Mouse (Mus musculus) cerebellum, postnatal 25 days (tissue): ENCODE measurements around the gene Plaa.
A peak's percentile ranks its signal among the peaks of the same experiment; 100 is the strongest.
"Not testable (repeated sequence)": the region's sequence is repeated elsewhere in the genome, so short reads cannot be mapped to it uniquely, and the experiment has no call there.

Experiments used
- DNase-seq, 2 experiments: peaks; one replicate each; pipeline ENCODE4 v3.0.0; 2021; ENCODE audit warnings: mixed read lengths in 2 of 2

The Plaa gene

DNA sequence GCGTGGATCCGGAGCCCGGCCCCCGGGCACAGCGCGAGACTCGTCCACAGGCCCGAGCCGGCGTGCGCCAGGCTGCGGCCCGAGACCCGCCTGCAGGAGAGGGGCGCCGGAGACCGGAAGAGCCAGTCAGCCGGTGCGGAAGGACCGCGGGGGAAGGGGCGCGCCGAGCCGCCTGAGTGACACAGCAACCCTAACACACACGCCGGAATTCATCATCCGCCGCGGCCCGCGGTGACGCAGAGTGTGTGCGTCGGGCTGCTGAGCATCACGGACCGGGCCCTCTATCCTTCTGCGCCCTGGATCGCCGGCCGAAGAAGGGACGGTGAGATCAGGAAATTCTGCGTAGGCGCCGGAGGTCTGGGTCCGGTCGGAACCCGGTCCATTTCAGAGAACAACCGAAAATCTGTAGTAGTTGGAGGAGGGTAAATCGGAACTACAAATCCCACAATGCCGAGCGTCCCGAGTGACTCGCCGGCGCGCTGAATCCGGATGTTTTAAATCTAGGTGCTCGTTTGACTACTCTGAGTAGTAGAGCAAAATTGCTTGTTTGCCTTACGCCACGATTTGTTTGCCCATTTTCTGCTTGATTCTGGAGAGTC lies at the start of gene Plaa:
Gene Plaa, minus strand, starts transcription at position 214 of the 599 bp plus-strand sequence.
- DNase-seq, result peak; percentile 94 to 97

- not testable (repeated sequence) for DNase-seq
These were observed 47.6 kb upstream of the Plaa start for GRCm38 (mm10) chr4:94650426-94651175.

DNA sequence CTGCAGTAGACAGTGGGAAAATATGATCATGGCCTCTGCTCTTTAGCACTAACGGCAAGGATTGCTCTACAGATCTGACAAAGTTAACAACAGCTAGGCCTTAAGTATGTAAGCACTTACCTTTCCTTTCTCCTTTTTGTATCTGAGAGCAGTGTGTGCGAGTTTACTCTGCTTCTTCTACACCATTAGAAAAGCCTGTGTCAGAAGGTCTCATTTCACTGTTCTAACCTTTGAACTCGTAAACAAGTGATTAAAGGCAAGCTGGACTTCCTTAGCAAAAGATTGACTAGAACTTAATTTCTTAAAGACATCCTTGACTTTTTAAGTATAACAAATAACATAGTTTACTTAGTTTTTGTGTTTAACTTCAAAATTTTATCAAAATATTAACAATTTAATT lies 46.9 kb upstream of the Plaa start, which contains the start of gene Lrrc19:
Gene Lrrc19, minus strand, starts transcription at position 225 of the 400 bp plus-strand sequence.
- no peak for DNase-seq

GRCm38 (mm10) chr4:94643141-94643540 lies 40.1 kb upstream of the Plaa start:
- DNase-seq, result no peak

DNA sequence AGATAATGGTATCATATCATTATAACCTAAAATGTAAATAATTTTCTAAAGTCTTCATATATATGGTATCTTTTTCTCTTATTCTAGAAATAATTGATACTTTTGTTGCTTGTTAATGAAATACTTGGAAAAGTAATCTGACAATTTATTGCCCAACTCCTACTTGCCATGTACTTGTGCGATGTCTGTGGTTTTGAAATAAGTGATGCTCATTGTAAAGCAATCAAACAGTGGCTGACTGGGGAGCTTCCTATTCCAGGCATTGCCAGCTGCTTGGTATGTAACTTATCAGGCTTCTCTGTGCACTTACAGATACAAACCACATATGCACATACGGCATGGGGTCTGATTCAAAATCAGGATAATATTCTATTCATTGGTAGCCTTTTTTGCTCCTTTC lies 17.0 kb upstream of the Plaa start:
- no peak for DNase-seq

DNA sequence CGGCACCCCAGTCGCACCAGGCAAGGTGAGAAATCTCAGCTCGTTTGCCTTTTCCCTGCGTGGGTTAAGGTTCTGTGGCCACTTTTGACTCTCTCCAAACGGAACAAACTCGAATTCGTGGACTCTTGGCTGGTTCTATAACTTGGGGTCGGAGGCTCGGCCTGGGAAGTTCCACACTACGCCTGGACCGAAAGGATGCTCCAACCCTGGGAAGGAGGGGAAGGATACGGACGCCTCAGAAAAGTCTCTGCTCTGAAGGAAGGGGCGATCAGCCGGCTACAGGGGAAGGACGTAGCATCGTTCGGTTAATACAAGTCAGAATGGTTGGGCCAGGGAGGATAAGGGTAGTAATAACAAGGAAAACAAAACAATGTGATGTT lies 11.6 kb upstream of the Plaa start:
- no peak for DNase-seq

DNA sequence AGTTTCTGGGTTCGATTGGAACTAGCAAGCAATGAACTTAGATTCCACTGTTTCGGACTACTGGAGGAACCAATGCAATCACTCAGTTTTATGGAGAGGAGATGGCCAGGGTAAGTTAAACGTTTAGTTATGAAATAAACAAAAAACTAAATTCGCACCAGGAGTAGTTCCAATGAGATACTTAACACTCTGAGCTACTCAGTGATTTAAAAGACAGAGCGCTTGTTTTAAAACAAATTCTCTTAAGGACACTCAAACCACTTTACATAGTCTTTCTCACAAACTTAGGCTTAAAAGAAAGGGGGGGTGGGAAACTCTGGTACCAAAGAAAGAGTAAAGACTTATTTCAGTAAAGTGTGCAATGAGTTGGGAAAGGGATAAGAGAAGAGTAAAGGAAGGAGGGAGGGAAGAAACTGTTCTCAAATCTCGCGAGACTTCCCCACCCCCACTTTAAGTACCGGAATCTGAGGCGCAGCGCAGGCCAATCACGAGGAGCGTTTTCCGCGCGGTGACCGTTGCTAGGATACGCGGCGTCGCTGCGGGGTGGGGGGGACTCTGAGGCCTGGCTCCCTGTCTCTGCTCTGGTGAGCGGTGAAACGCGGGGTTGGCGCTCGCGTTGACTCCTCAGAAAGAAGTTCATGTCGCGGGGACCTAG lies 11.1 kb upstream of the Plaa start, which contains the start of gene Ift74:
Gene Ift74, plus strand, starts transcription at position 520 of the 655 bp plus-strand sequence.
- peak; percentile 92 to 96 for DNase-seq

DNA sequence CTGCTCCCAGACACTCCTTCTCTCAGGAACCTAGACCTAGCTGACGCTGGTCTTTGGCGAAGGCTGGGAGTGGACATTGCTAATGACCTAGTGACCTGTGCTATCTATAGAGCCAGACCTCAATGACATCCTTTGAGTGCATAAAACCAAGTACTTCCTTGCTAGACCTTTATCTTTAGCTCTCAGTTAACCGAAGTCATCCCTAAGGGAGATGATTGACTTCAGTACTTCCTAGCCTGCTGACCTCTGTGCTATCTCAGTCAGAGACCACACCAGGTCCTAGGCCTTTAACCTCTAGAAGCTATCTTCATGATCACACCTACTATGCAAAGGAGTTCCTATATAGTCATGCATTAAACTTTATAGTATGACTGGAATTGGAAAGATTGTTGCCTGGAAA lies 7.3 kb upstream of the Plaa start:
- DNase-seq, result no peak

GRCm38 (mm10) chr4:94605591-94605990 lies 2.5 kb upstream of the Plaa start:
- DNase-seq, result no peak

DNA sequence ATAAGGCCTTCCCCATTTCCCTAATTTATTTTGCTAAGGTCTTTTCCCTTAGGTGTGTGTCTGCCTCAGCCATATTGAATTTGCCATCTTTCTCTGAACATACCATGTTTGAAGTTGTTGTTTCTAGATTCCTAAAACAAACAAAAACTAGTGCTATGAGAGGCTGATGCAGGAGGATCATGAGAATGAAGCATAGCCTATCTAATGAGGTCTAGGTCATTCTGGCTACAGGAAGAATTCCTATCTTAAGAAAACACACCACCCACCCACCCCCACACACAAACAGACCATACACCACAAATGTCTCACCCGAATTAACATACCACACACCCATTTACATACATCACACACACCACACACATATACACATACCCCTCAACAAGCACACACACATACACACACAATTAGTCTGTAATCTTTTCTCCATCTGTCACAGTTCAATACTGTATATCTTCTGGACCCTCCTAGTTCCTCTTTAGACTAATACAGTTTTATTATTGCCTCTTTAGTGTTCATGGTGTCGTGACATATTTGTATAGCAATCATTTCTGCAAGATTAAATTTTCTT lies 1.5 kb upstream of the Plaa start:
- no peak for DNase-seq

DNA sequence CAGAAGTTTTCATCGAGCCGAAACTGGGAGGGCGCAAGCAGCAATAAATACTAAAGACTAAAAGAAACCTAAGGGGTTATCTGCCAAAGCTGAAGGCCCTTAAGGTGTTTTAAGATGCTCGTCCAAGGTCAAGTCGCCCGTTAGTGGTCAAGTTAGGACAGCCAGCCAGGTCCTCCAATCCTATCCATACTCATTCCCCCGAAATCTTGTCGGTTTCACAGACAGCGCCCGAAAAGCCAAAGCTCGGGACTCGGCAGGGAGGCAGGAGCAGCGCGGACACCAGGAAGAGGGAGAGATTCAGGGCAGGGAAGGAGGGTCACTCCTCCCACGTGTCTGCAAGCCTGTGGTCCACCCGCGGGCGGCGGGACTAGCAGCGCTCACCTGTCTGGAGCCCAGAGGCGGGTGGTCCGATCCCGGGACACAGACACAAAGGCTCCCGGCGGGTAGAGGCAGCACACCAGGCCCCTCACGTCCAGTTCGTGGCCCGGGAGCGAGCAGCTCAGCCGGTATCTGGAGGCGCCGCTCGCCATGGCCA lies 481 bp downstream of the Plaa start:
- no peak for DNase-seq

DNA sequence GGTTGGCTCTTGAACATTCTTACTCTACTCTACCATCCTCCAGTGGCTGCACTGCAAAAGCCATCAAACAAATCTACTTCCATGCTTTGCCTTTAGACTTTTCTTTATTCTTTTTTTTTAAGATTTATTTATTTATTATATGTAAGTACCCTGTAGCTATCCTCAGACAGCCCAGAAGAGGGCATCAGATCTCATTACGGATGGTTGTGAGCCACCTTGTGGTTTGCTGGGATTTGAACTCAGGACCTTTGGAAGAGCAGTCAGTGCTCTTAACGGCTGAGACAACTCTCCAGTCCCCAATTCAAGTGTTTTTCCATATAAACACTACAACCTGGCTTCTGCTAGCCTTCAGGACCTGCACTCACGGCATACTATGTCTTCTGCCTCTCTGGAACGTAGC lies 1.6 kb downstream of the Plaa start:
- no peak for DNase-seq

DNA sequence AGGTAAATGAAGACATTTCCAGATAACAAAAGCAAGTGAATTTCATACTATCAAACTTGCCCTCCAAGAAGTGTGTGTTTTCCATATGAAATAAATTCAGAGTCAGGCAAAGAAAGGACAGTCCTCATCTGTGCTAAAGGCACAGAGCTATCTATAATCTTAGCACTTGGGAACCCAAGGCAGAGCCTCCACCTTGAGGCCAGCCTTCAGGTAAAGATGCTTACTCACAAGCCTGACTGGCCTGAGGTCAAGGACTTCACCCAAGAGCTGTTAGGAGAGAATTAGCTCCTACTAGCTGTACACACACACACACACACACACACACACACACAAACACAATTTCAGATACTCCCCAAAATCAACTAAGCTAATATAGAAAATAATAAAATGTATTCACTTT lies 10.3 kb downstream of the Plaa start:
- DNase-seq, result no peak

GRCm38 (mm10) chr4:94591765-94592381 lies 11.2 kb downstream of the Plaa start:
- DNase-seq, result no peak

GRCm38 (mm10) chr4:94572677-94573076 lies 30.4 kb downstream of the Plaa start:
- no peak for DNase-seq

DNA sequence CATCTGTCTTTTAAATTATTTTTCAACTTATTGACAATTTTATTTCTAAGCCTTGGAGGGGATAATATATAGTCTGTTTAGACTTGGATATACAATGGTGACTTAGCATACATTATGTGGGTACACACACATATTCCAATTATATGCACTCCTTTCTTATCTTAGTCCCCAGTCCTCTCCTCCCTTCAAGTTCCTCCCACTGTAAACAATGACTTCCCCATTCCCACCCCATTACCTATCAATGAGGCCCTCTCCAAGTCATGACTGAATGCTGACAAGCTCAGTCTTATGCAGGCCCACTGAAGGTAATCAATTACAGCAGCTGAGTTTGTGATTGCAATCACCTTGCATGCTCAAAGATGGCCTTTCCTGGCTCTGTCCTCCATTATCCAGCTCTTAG lies 38.7 kb downstream of the Plaa start:
- no peak for DNase-seq

- DNase-seq, result no peak
These were observed 40.9 kb downstream of the Plaa start for GRCm38 (mm10) chr4:94561954-94562648.

GRCm38 (mm10) chr4:94560316-94560715 lies 42.7 kb downstream of the Plaa start:
- no peak for DNase-seq

GRCm38 (mm10) chr4:94559266-94559665 lies 43.8 kb downstream of the Plaa start:
- DNase-seq, result no peak

DNA sequence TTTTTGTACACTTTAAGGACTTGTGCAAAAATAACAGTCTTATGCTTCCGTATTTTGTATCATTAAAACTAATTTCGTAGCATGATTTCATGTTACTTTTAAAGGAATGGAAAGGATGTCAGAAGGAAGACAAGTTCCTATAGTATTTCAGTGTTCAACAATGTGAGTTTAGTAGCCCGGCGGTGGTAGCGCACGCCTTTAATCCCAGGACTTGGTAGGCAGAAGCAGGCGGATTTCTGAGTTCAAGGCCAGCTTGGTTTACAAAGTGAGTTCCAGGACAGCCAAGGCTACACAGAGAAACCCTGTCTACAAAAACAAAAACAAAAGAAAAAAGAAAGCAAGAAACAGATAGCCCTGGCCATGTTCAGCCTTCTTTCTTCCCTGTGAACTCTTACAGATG lies 45.9 kb downstream of the Plaa start:
- peak in 1 of 2 experiments; percentile 11 for DNase-seq

- DNase-seq, result peak; percentile 97 to 98
These were observed 46.6 kb downstream of the Plaa start, which contains the start of the genes Gm10306 and Caap1 for GRCm38 (mm10) chr4:94556265-94557054. Gene Gm10306 (plus strand): TSS chr4:94556546. Gene Caap1 (minus strand): TSS chr4:94556796.
